Mouse (Mus musculus) kidney, adult 2 months (tissue): Measurements from ENCODE around the gene Tmem37. TPM values are rescaled to one million over a fixed set of nuclear protein-coding genes. Genes with fewer than 3 reads are reported as not detected.
"Not testable (repeated sequence)": the region's sequence is repeated elsewhere in the genome, so short reads cannot be mapped to it uniquely, and the experiment has no call there.

Experiments used
- DNase-seq: peaks from one replicate; pipeline ENCODE4 v3.0.0; 2021
- H3K27ac ChIP-seq: fragments of 200-500 bp; 2 replicates; pipeline ENCODE4 v1.5.1; 2012; ENCODE audit warnings: low read depth, low read length, control low read depth, inconsistent platforms; ENCODE audit not compliant: insufficient read depth
- H3K27me3 ChIP-seq: fragments of 200-500 bp; replicated peaks from 2 replicates; pipeline ENCODE4 v1.6.1; 2012; ENCODE audit warnings: mild to moderate bottlenecking, moderate library complexity, low read length, inconsistent platforms; ENCODE audit not compliant: control insufficient read depth, insufficient read depth
- H3K36me3 ChIP-seq: fragments of 200-500 bp; 2 replicates; pipeline ENCODE4 v1.6.1; 2012; ENCODE audit warnings: mild to moderate bottlenecking, moderate library complexity, low read length, inconsistent platforms; ENCODE audit not compliant: control insufficient read depth, insufficient read depth
- H3K4me1 ChIP-seq: fragments of 200-500 bp; 2 replicates; pipeline ENCODE4 v1.6.1; 2011; ENCODE audit warnings: low read length; ENCODE audit not compliant: control insufficient read depth, insufficient read depth
- H3K4me3 ChIP-seq: fragments of 200-500 bp; 2 replicates; pipeline ENCODE4 v1.5.1; 2011; ENCODE audit warnings: mild to moderate bottlenecking, low read depth, low read length, control low read depth; ENCODE audit not compliant: insufficient read depth
- CTCF ChIP-seq: fragments of 200-500 bp; conservative IDR thresholded peaks from 2 replicates; pipeline ENCODE4 v1.5.1; 2011; ENCODE audit warnings: low read depth, mild to moderate bottlenecking, control low read depth, low read length, moderate library complexity, mixed read lengths; ENCODE audit not compliant: insufficient read depth, insufficient read length
- POLR2A ChIP-seq: fragments of 200-500 bp; IDR thresholded peaks from one replicate; pipeline ENCODE4 v1.6.1; 2011; ENCODE audit warnings: low read depth, low read length, control low read depth
- WGBS: fragments of 180-500 bp; shearing (Covaris S2); methylation state at CpG from one replicate; pipeline ENCODE4 v1.1.7; 2018; 5-methylcytosine and 5-hydroxymethylcytosine counted together
- polyA plus RNA-seq: library from polyadenylated mRNA; depleted of rRNA; stranded (reverse); fragments of >200 nt; gene quantifications from 2 replicates; pipeline ENCODE4 v1.2.3, GENCODE M21; 2012

Tmem37 gene
- polyA plus RNA-seq, 1 experiment, result 232 TPM

- WGBS, result 91% methylated on average over 3 of the region's 3 CpGs
- H3K27ac ChIP-seq, result no peak overlapping the region
- DNase-seq, result no peak
- no peak overlapping the region for H3K4me3 ChIP-seq
- H3K4me1 ChIP-seq, result peaks cover 8% of the 10 kb centered on the region; the same call in 1 of the 2 replicates
- no peaks in the 10 kb centered on the region for H3K36me3 ChIP-seq
- no peak for TF ChIP-seq CTCF
- no peak for TF ChIP-seq POLR2A
- H3K27me3 ChIP-seq, result no peaks in the 10 kb centered on the region
These were observed 27.3 kb upstream of the Tmem37 start for GRCm38 (mm10) chr1:120101227-120101609.

- TF ChIP-seq CTCF, result no peak
- no peak for TF ChIP-seq POLR2A
- DNase-seq, result peak; percentile 43
- no peak overlapping the region for H3K27ac ChIP-seq
- no peaks in the 10 kb centered on the region for H3K36me3 ChIP-seq
- peaks cover 8% of the 10 kb centered on the region; the same call in 1 of the 2 replicates for H3K4me1 ChIP-seq
- no peak overlapping the region for H3K4me3 ChIP-seq
- H3K27me3 ChIP-seq, result no peaks in the 10 kb centered on the region
- WGBS, result 74% methylated on average over 8 of the region's 8 CpGs
These were observed 26.8 kb upstream of the Tmem37 start for GRCm38 (mm10) chr1:120100456-120101226.

- Histone ChIP-seq H3K36me3 (no peaks in the 10 kb centered on the region), H3K4me1 (peaks cover 4% of the 10 kb centered on the region; the same call in 1 of the 2 replicates), H3K27ac (no peak overlapping the region), H3K27me3 (no peaks in the 10 kb centered on the region), H3K4me3 (no peak overlapping the region)
- DNase-seq, result peak; percentile 49
- 37% methylated on average over 6 of the region's 6 CpGs for WGBS
- no peak for TF ChIP-seq POLR2A
- no peak for TF ChIP-seq CTCF
These were observed 25.6 kb upstream of the Tmem37 start for GRCm38 (mm10) chr1:120099483-120099882.

GRCm38 (mm10) chr1:120098327-120098726 lies 24.5 kb upstream of the Tmem37 start:
- no peaks in the 10 kb centered on the region for H3K36me3 ChIP-seq
- peak; percentile 86 for DNase-seq
- TF ChIP-seq POLR2A, result no peak
- TF ChIP-seq CTCF, result peak; percentile 82
- peaks cover 4% of the 10 kb centered on the region; the same call in 1 of the 2 replicates for H3K4me1 ChIP-seq
- WGBS, result 9% methylated on average over 7 of the region's 7 CpGs
- no peak overlapping the region for H3K4me3 ChIP-seq
- H3K27me3 ChIP-seq, result no peaks in the 10 kb centered on the region
- no peak overlapping the region for H3K27ac ChIP-seq

GRCm38 (mm10) chr1:120094920-120095319 lies 21.0 kb upstream of the Tmem37 start:
- DNase-seq, result no peak
- TF ChIP-seq CTCF, result no peak
- no peak for TF ChIP-seq POLR2A
- Histone ChIP-seq H3K4me3 (no peak overlapping the region), H3K27me3 (no peaks in the 10 kb centered on the region), H3K36me3 (no peaks in the 10 kb centered on the region), H3K4me1 (no peaks in the 10 kb centered on the region), H3K27ac (no peak overlapping the region)
- WGBS, result 81% methylated on average over 3 of the region's 3 CpGs

GRCm38 (mm10) chr1:120093482-120094134 lies 19.7 kb upstream of the Tmem37 start:
- H3K27ac ChIP-seq, H3K36me3 ChIP-seq, H3K4me1 ChIP-seq, H3K4me3 ChIP-seq, H3K27me3 ChIP-seq: not testable (repeated sequence)
- peak; percentile 92 for DNase-seq
- 46% methylated on average over 12 of the region's 14 CpGs for WGBS
- peak; percentile 97 for TF ChIP-seq CTCF

GRCm38 (mm10) chr1:120090880-120091570 lies 17.2 kb upstream of the Tmem37 start:
- no peaks in the 10 kb centered on the region for H3K36me3 ChIP-seq
- no peaks in the 10 kb centered on the region for H3K27me3 ChIP-seq
- 88% methylated on average over 8 of the region's 8 CpGs for WGBS
- TF ChIP-seq CTCF (no peak), POLR2A (no peak)
- H3K4me1 ChIP-seq, result no peaks in the 10 kb centered on the region
- H3K4me3 ChIP-seq, result no peak overlapping the region
- DNase-seq, result no peak
- no peak overlapping the region for H3K27ac ChIP-seq
